Mouse (Mus musculus) forebrain, embryonic 11.5 days (tissue): ENCODE measurements at regions not wholly inside any gene's neighbourhood (a gene's known extent, or its start where the extent isn't known, plus 50 kb on each side); places are given as distances from the start of the nearest gene placed in this dataset.

Source experiments
- ATAC-seq: fragments of 200-750 bp; cut with Nextera tagmentation; replicated peaks from 2 replicates; pipeline ENCODE4 v1.8.0; 2017; ENCODE audit warnings: moderate TSS enrichment; ENCODE audit not compliant: low FRiP score
- DNase-seq: peaks from one replicate; pipeline ENCODE4 v3.0.0-alpha.2; 2017; ENCODE audit warnings: low spot score
- H3K27ac ChIP-seq: fragments of 300-500 bp; sonication (generic); 2 replicates; pipeline ENCODE4 v1.5.1; 2014; ENCODE audit warnings: low read depth, low read length
- H3K27me3 ChIP-seq: fragments of 300-500 bp; sonication (generic); 2 replicates; pipeline ENCODE4 v1.6.1; 2014; ENCODE audit warnings: mild to moderate bottlenecking, low read length, mixed read lengths; ENCODE audit not compliant: control insufficient read depth, insufficient read depth
- H3K36me3 ChIP-seq: fragments of 300-500 bp; sonication (generic); 2 replicates; pipeline ENCODE4 v1.6.1; 2014; ENCODE audit warnings: mild to moderate bottlenecking, low read length, moderate library complexity, mixed read lengths; ENCODE audit not compliant: control insufficient read depth, insufficient read depth
- H3K4me1 ChIP-seq: fragments of 300-500 bp; sonication (generic); replicated peaks from 2 replicates; pipeline ENCODE4 v1.6.1; 2014; ENCODE audit warnings: low read length, mixed read lengths; ENCODE audit not compliant: control insufficient read depth, insufficient read depth
- H3K4me2 ChIP-seq: fragments of 300-500 bp; sonication (generic); 2 replicates; pipeline ENCODE4 v1.6.1; 2014; ENCODE audit warnings: low read depth, mild to moderate bottlenecking, low read length, moderate library complexity, mixed read lengths; ENCODE audit not compliant: severe bottlenecking
- H3K4me3 ChIP-seq: fragments of 300-500 bp; sonication (generic); 2 replicates; pipeline ENCODE4 v1.5.1; 2014; ENCODE audit warnings: low read depth, low read length
- H3K9ac ChIP-seq: fragments of 300-500 bp; sonication (generic); 2 replicates; pipeline ENCODE4 v1.6.1; 2014; ENCODE audit warnings: low read length
- H3K9me3 ChIP-seq: fragments of 300-500 bp; sonication (generic); 2 replicates; pipeline ENCODE4 v1.6.1; 2016; ENCODE audit warnings: low read length, mixed read lengths; ENCODE audit not compliant: control insufficient read depth
- WGBS: fragments of 180-500 bp; shearing (Covaris S2); extraction: QIAGEN DNeasy Blood & Tissue Kit; methylation state at CpG from one replicate; pipeline ENCODE4 v1.1.7; 2014; 5-methylcytosine and 5-hydroxymethylcytosine counted together

- Histone ChIP-seq H3K27me3 (no peaks in the 10 kb centered on the region), H3K36me3 (no peaks in the 10 kb centered on the region), H3K4me1 (peaks cover 15% of the 10 kb centered on the region), H3K27ac (peak overlapping the region; percentile 65), H3K4me2 (peak overlapping the region; percentile 6; the same call in 1 of the 2 replicates), H3K9ac (peak overlapping the region; percentile 9; the same call in 1 of the 2 replicates), H3K4me3 (no peak overlapping the region), H3K9me3 (no peaks in the 10 kb centered on the region)
- DNase-seq (peak; percentile 59), ATAC-seq (peak; percentile 74)
- WGBS, result 27% methylated on average over 4 of the region's 4 CpGs
Observed at GRCm38 (mm10) chr1:76491187-76491586, 945.1 kb downstream of the Slc4a3 start.

DNA sequence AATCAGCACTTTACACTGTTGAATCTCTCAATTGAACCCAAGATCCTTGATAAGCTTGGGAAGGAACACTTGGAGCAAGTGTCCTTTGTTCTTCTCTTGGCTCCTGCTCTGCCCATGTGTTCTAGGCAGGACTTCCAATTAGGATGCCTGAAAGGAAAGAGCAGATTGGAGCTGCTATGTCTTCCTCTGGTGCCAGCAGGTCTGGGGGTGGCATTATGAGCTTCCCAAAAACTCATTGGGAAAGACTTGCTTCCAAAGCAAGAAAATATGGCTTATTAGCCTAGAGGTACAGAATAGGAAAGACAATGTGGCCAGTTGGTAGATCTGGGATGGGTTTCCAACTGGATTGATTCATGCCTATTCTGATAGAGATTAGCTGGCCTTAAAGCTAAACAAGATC lies 959.1 kb downstream of the Slc4a3 start:
- no peak overlapping the region for H3K27ac ChIP-seq
- no peaks in the 10 kb centered on the region for H3K36me3 ChIP-seq
- no peak overlapping the region for H3K9ac ChIP-seq
- no peak overlapping the region for H3K4me3 ChIP-seq
- ATAC-seq, result no peak
- no peaks in the 10 kb centered on the region for H3K27me3 ChIP-seq
- no peaks in the 10 kb centered on the region for H3K4me1 ChIP-seq
- no peak for DNase-seq
- no peaks in the 10 kb centered on the region for H3K9me3 ChIP-seq
- no peak overlapping the region for H3K4me2 ChIP-seq

DNA sequence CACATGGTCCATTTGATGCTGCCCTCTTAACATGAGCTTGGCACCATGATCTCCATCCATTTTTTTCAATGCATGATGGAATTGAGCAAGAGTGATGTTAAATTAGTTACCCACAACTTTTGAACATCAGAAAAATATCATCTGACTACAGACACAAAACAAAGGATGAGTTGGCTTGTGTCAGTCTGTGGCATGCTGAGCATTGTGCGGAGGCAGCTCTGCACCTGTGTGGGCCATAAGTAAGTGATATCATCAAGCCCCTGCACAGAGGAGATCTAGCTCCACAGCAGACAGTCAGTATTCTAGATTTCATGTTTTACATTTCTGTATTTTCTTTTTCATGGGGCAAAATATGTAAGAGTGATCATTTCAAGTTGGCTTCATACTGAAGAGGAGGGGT lies 962.8 kb downstream of the Slc4a3 start:
- no peaks in the 10 kb centered on the region for H3K36me3 ChIP-seq
- no peak for DNase-seq
- H3K4me3 ChIP-seq, result no peak overlapping the region
- H3K4me1 ChIP-seq, result no peaks in the 10 kb centered on the region
- no peak for ATAC-seq
- H3K9me3 ChIP-seq, result no peaks in the 10 kb centered on the region
- H3K9ac ChIP-seq, result no peak overlapping the region
- H3K27ac ChIP-seq, result no peak overlapping the region
- WGBS, result 94% methylated on average over 1 of the region's 1 CpGs
- H3K4me2 ChIP-seq, result no peak overlapping the region
- no peaks in the 10 kb centered on the region for H3K27me3 ChIP-seq

GRCm38 (mm10) chr1:76509486-76509885 lies 963.4 kb downstream of the Slc4a3 start:
- no peaks in the 10 kb centered on the region for H3K9me3 ChIP-seq
- no peak for DNase-seq
- no peak overlapping the region for H3K27ac ChIP-seq
- no peaks in the 10 kb centered on the region for H3K27me3 ChIP-seq
- H3K4me1 ChIP-seq, result no peaks in the 10 kb centered on the region
- H3K9ac ChIP-seq, result no peak overlapping the region
- no peak for ATAC-seq
- no peak overlapping the region for H3K4me2 ChIP-seq
- H3K36me3 ChIP-seq, result no peaks in the 10 kb centered on the region
- H3K4me3 ChIP-seq, result no peak overlapping the region
- 96% methylated on average over 3 of the region's 3 CpGs for WGBS

GRCm38 (mm10) chr1:76512156-76512555 lies 966.1 kb downstream of the Slc4a3 start:
- Histone ChIP-seq H3K36me3 (no peaks in the 10 kb centered on the region), H3K4me1 (no peaks in the 10 kb centered on the region), H3K27ac (no peak overlapping the region), H3K4me2 (no peak overlapping the region), H3K9me3 (no peaks in the 10 kb centered on the region), H3K9ac (no peak overlapping the region), H3K4me3 (no peak overlapping the region), H3K27me3 (no peaks in the 10 kb centered on the region)
- ATAC-seq (no peak), DNase-seq (no peak)
- WGBS, result 52% methylated on average over 1 of the region's 1 CpGs

DNA sequence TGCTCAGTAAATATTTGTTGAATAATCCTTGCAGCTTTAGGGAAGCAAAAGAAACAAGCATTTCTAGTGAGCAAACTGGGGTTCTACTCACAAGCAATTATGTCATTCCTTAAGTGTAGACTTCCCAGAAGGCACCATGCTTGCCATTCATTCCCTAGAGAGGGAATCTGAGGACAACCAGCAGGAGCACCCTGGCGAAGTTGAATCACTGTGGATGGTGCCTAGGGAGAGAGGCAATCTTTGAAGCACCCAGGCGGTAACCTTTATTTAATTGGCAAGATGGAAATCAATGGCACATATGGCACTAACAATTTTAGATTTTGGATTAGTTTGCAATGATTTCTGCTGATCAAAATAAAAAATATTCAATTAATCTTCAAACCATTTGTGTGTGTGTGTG lies 967.4 kb downstream of the Slc4a3 start:
- no peak for ATAC-seq
- H3K27ac ChIP-seq, result no peak overlapping the region
- no peak for DNase-seq
- H3K27me3 ChIP-seq, result no peaks in the 10 kb centered on the region
- 79% methylated on average over 2 of the region's 2 CpGs for WGBS
- no peaks in the 10 kb centered on the region for H3K4me1 ChIP-seq
- H3K9ac ChIP-seq, result no peak overlapping the region
- H3K9me3 ChIP-seq, result no peaks in the 10 kb centered on the region
- H3K4me3 ChIP-seq, result no peak overlapping the region
- no peak overlapping the region for H3K4me2 ChIP-seq
- H3K36me3 ChIP-seq, result no peaks in the 10 kb centered on the region

- H3K4me3 ChIP-seq, result no peak overlapping the region
- DNase-seq (no peak), ATAC-seq (no peak)
- H3K27ac ChIP-seq, result no peak overlapping the region
- H3K9me3 ChIP-seq, result no peaks in the 10 kb centered on the region
- no peak overlapping the region for H3K4me2 ChIP-seq
- no peaks in the 10 kb centered on the region for H3K27me3 ChIP-seq
- no peaks in the 10 kb centered on the region for H3K36me3 ChIP-seq
- WGBS, result 73% methylated on average over 9 of the region's 9 CpGs
- H3K9ac ChIP-seq, result no peak overlapping the region
- H3K4me1 ChIP-seq, result peaks cover 3% of the 10 kb centered on the region; the same call in 1 of the 2 replicates
Observed at GRCm38 (mm10) chr1:76529531-76529930, 983.5 kb downstream of the Slc4a3 start.

- WGBS, result 46% methylated on average over 6 of the region's 6 CpGs
- H3K27me3 ChIP-seq, result no peaks in the 10 kb centered on the region
- H3K4me2 ChIP-seq, result no peak overlapping the region
- no peak overlapping the region for H3K4me3 ChIP-seq
- H3K9ac ChIP-seq, result no peak overlapping the region
- no peak for DNase-seq
- H3K9me3 ChIP-seq, result no peaks in the 10 kb centered on the region
- no peak overlapping the region for H3K27ac ChIP-seq
- ATAC-seq, result no peak
- H3K36me3 ChIP-seq, result no peaks in the 10 kb centered on the region
- peaks cover 3% of the 10 kb centered on the region; the same call in 1 of the 2 replicates for H3K4me1 ChIP-seq
Observed at GRCm38 (mm10) chr1:76530342-76530741, 984.3 kb downstream of the Slc4a3 start.

DNA sequence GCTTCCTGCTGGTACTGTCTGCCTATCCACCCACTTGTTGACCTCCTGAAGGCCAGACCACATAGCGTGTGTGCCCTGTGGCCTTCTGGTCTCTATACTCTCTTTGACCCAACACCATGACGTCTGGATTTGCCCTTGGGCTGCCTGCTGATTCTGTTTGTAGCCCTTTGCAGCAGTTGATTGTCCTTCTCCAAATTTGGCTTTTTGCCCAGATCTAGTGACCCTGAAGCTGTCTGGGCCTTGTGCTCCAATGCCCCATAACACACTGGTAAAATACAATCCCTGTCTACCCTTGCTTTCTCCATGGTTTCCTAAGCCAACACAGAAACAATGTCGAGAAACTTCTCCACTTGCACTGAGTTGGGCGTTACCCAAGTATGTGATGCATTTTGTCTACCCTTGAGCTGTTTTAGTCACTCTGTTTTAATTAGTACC lies 979.3 kb downstream of the Epha4 start:
- WGBS, result 36% methylated on average over 4 of the region's 4 CpGs
- no peak overlapping the region for H3K27ac ChIP-seq
- ATAC-seq, result no peak; the same call in 1 of the 2 replicates

More for the DNA sequence above, 979.3 kb downstream of the Epha4 start:
- H3K27me3 ChIP-seq, result no peaks in the 10 kb centered on the region
- no peak overlapping the region for H3K4me3 ChIP-seq
- H3K36me3 ChIP-seq, result no peaks in the 10 kb centered on the region
- H3K4me1 ChIP-seq, result no peaks in the 10 kb centered on the region
- peak; percentile 55 for DNase-seq
- no peaks in the 10 kb centered on the region for H3K9me3 ChIP-seq
- H3K9ac ChIP-seq, result no peak overlapping the region
- H3K4me2 ChIP-seq, result no peak overlapping the region
